Mouse (Mus musculus): ENCODE measurements around the gene Mfsd11.
"Not testable (repeated sequence)": the region's sequence is repeated elsewhere in the genome, so short reads cannot be mapped to it uniquely, and the experiment has no call there.

Mfsd11 gene

GRCm38 (mm10) chr11:116821057-116821940 lies 30.9 kb upstream of the Mfsd11 start:
- in situ Hi-C loops (cut with MboI, MseI) = no loop called here

- in situ Hi-C loops (cut with MboI, MseI) = no loop called here
Measured at GRCm38 (mm10) chr11:116822215-116822614, 30.0 kb upstream of the Mfsd11 start.

- in situ Hi-C loops (cut with MboI, MseI) = no loop called here
Measured at GRCm38 (mm10) chr11:116822626-116823025, 29.6 kb upstream of the Mfsd11 start.

- in situ Hi-C loops (cut with MboI, MseI) = no loop called here
Measured at GRCm38 (mm10) chr11:116823255-116823654, 29.0 kb upstream of the Mfsd11 start.

- in situ Hi-C loops (cut with MboI, MseI) = not testable (repeated sequence)
Measured at GRCm38 (mm10) chr11:116823885-116824284, 28.4 kb upstream of the Mfsd11 start.

GRCm38 (mm10) chr11:116825230-116825629 lies 27.0 kb upstream of the Mfsd11 start:
- in situ Hi-C loops (cut with MboI, MseI) = no loop called here

- in situ Hi-C loops (cut with MboI, MseI) = no loop called here
Measured at GRCm38 (mm10) chr11:116826550-116827504, 25.4 kb upstream of the Mfsd11 start.

- in situ Hi-C loops (cut with MboI, MseI) = no loop called here
Measured at GRCm38 (mm10) chr11:116827534-116828165, 24.6 kb upstream of the Mfsd11 start, which contains the start of gene Mxra7. Gene Mxra7 (minus strand): TSS chr11:116828046.

GRCm38 (mm10) chr11:116832172-116832685 lies 20.0 kb upstream of the Mfsd11 start:
- in situ Hi-C loops (cut with MboI, MseI) = no loop called here

- in situ Hi-C loops (cut with MboI, MseI) = no loop called here
Measured at GRCm38 (mm10) chr11:116834954-116835353, 17.3 kb upstream of the Mfsd11 start.

GRCm38 (mm10) chr11:116836283-116836682 lies 16.0 kb upstream of the Mfsd11 start:
- in situ Hi-C loops (cut with MboI, MseI) = no loop called here

GRCm38 (mm10) chr11:116837441-116837840 lies 14.8 kb upstream of the Mfsd11 start:
- in situ Hi-C loops (cut with MboI, MseI) = no loop called here

GRCm38 (mm10) chr11:116838936-116839335 lies 13.3 kb upstream of the Mfsd11 start:
- in situ Hi-C loops (cut with MboI, MseI) = no loop called here

- in situ Hi-C loops (cut with MboI, MseI) = no loop called here
Measured at GRCm38 (mm10) chr11:116839601-116840000, 12.6 kb upstream of the Mfsd11 start.

GRCm38 (mm10) chr11:116840748-116841147 lies 11.5 kb upstream of the Mfsd11 start:
- in situ Hi-C loops (cut with MboI, MseI) = no loop called here

- in situ Hi-C loops (cut with MboI, MseI) = no loop called here
Measured at GRCm38 (mm10) chr11:116842531-116843260, 9.5 kb upstream of the Mfsd11 start.

GRCm38 (mm10) chr11:116843261-116844233 lies 8.7 kb upstream of the Mfsd11 start, which contains the start of the genes Mettl23 and Jmjd6:
Gene Mettl23 (plus strand): TSS chr11:116843278.
Gene Jmjd6 (minus strand): TSS chr11:116843449.
- in situ Hi-C loops (cut with MboI, MseI) = no loop called here

GRCm38 (mm10) chr11:116846593-116847181 lies 5.6 kb upstream of the Mfsd11 start:
- in situ Hi-C loops (cut with MboI, MseI) = no loop called here
